Mouse (Mus musculus) layer of hippocampus, adult 18-20 months (tissue): ENCODE results near the gene Ppp2r3c. TPM values are rescaled to one million over a fixed set of nuclear protein-coding genes. Genes with fewer than 3 reads are reported as not detected.
"Not testable (repeated sequence)": the region's sequence is repeated elsewhere in the genome, so short reads cannot be mapped to it uniquely, and the experiment has no call there.

ENCODE experiments used
- DNase-seq, 2 experiments: peaks; one replicate each; pipeline ENCODE4 v3.0.0; 2022; ENCODE audit warnings: low spot score in 2 of 2
- total RNA-seq, 2 experiments: library from RNA; stranded (reverse); gene quantifications; 2 replicates each; pipeline ENCODE4 v1.2.3; 2021

The Ppp2r3c gene
- total RNA-seq, 2 experiments from 2014 or later, result 10.9 to 11.3 TPM

DNA sequence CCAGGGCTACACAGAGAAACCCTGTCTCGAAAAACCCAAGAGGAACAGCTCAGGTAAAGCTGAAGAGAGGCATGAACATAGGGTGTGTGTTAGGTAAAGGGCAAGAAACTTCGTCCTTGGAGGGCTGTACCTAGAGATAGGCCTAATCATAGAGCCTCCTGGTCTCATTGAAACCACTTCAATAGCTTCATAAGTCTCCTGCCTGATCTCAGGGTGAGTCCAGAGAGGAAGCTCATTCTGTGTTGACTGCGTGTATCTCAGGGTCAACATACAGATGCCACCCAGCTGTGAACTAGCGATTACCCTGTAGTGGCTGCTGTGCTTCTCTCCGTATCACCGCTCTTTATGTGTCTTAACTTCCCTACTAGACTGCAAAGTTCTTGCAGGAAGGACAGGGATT, 25.2 kb downstream of the Ppp2r3c start:
- DNase-seq, result not testable (repeated sequence)

DNA sequence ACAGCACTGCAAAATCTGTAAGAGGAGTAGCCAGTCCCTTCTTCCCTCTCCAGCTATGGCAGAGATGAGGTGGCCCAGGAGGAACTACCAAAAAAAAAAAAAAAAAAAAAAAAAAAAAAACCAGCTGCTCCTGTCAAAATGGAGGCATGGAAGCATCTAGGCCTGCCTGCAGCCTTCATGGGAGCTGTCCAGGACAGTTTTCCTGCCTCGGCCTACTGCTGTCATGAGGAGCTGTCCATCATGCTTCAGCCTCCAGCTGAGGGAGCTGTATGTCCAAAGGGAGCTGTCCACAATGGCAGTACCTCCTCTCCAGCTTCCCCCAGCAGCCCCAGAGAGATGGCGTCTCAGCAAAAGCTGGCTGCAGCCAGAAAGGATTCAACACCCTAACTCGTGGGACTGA, 30.6 kb downstream of the Ppp2r3c start:
- no peak for DNase-seq

DNA sequence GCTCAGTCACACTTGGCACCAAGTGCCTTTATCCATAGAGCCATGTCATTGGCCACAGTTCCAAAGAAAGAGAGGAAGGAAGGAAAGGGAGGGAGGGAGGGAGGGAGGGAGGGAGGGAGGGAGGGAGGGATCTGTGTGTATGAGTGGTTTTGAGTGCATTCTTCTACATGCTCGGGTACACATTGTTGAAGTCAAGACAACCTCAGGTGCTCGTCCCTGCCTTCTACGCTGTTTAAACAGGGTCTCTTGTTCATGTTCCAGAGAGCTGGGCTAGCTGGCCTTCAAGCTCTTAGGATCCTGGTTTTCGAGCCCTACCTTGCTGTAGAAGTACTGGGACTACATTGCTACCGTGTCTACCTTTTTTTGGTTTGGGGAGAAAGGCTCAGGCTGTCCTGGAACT, 39.4 kb downstream of the Ppp2r3c start:
- not testable (repeated sequence) for DNase-seq

- not testable (repeated sequence) for DNase-seq
Observed at GRCm38 (mm10) chr12:55261950-55262349, 40.8 kb downstream of the Ppp2r3c start.

DNA sequence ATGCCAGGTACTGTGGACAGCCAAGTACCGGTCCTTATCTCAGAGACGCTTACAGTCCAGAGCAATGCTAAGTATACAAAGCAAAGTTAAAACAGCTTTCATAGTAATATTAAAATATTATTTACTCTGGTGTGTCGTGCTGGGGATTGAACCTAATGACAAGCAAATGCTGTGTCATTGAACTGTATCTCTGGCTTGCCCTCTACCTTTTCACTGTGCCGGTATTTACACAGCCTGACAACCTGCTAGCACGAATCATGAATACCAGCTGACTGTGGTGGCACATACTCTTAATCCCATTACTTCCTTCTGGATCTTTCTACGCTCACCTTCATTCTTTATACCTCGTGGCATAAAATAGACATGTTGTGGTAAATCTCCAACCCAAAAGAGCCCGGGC, 60.6 kb downstream of the Ppp2r3c start:
- not testable (repeated sequence) for DNase-seq

- not testable (repeated sequence) for DNase-seq
Observed at GRCm38 (mm10) chr12:55230520-55230861, 72.3 kb downstream of the Ppp2r3c start.

DNA sequence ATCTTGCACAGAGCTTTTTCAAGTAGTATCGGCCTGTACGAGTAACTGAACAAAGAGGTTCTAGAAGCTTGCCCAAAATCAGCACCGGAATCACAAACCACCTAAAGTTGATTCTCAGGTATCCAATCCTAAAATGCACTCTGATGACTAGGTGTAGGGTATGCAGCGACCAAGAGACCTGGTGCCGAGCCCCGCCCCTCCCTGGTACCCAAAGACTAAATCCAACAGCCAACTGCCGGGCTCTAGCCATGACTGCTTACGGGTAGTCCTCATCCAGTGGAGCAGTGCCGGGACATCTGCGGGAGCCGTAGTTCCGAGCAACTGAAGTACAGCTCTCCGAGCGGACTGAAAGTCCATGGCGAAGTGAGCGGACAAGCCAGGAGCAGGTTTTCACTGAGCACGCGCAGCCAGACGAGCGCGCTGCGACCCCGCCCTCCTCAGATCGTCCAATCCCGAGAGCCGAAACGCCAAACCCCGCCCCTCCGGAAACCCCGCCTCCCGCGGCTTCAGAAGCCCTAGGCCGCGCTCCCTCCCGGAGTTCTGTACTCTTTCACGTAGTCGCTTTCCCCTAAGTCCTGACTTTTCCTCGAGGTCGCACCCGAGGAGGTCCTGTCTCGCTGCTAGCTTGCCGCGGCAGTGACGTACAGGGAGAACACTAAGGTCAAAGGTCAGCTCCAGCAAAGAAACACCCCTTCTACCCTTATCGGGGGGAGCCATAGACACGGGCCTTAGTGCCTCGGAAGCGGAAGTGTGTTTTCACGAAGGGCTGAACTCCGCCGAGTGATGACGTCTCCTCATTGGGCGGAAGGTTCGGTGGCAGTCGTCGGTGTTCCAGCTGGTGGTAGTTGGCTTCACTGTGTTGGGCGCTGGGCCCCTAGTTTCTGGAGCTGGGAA, 72.9 kb downstream of the Ppp2r3c start, which contains the start of gene Srp54c:
Gene Srp54c, plus strand, starts transcription at position 543 of the 894 bp plus-strand sequence.
- not testable (repeated sequence) for DNase-seq

Other genes starting within 250 kb of the Ppp2r3c start
- 10 to 100 TPM in 1 of 2 experiments, 1 to 10 TPM in 1; 8.2 to 10.9 TPM for gene 2700097O09Rik, start 222.9 kb downstream of the Ppp2r3c start, total RNA-seq
- 10 to 100 TPM; 84.1 to 90.0 TPM for gene Srp54a, start 222.7 kb downstream of the Ppp2r3c start, total RNA-seq
- gene Fam177a, start 178.5 kb downstream of the Ppp2r3c start, total RNA-seq, result 10 to 100 TPM; 11.2 to 13.4 TPM
- 10 to 100 TPM; 51.8 to 56.0 TPM for gene Srp54b, start 147.9 kb downstream of the Ppp2r3c start, total RNA-seq
- gene 1700047I17Rik2, start 103.4 kb downstream of the Ppp2r3c start, total RNA-seq, result 1 to 10 TPM; 3.9 to 7.1 TPM
- gene Srp54c, start 72.8 kb downstream of the Ppp2r3c start, total RNA-seq, result 10 to 100 TPM; 32.4 to 34.8 TPM
- 1 to 10 TPM; 7.5 to 9.2 TPM for gene 1110008L16Rik, start 3.4 kb downstream of the Ppp2r3c start, total RNA-seq
- 100 to 1,000 TPM; 140 to 142 TPM for gene Psma6, start 81.2 kb upstream of the Ppp2r3c start, total RNA-seq
- 10 to 100 TPM; 33.8 to 54.4 TPM for gene Nfkbia, start 189.6 kb upstream of the Ppp2r3c start, total RNA-seq